Mouse (Mus musculus) hindbrain, embryonic 15.5 days (tissue): Measurements from ENCODE around the gene Tcea3. TPM values are rescaled to one million over a fixed set of nuclear protein-coding genes. Genes with fewer than 3 reads are reported as not detected.

Source experiments
- ATAC-seq: fragments of 200-750 bp; cut with Nextera tagmentation; 2 replicates; pipeline ENCODE4 v1.8.0; 2017; ENCODE audit warnings: low read depth, moderate number of reproducible peaks, moderate TSS enrichment; ENCODE audit not compliant: low FRiP score
- H3K27ac ChIP-seq: fragments of 300-500 bp; sonication (generic); replicated peaks from 2 replicates; pipeline ENCODE4 v1.5.1; 2015; ENCODE audit warnings: mild to moderate bottlenecking, inconsistent platforms
- H3K27me3 ChIP-seq: fragments of 300-500 bp; sonication (generic); 2 replicates; pipeline ENCODE4 v1.6.1; 2015; ENCODE audit warnings: control low read depth, inconsistent platforms
- H3K36me3 ChIP-seq: fragments of 300-500 bp; sonication (generic); 2 replicates; pipeline ENCODE4 v1.6.1; 2015; ENCODE audit warnings: control low read depth, inconsistent platforms
- H3K4me1 ChIP-seq: fragments of 300-500 bp; sonication (generic); replicated peaks from 2 replicates; pipeline ENCODE4 v1.6.1; 2015; ENCODE audit warnings: control low read depth, inconsistent platforms
- H3K4me2 ChIP-seq: fragments of 300-500 bp; sonication (generic); 2 replicates; pipeline ENCODE4 v1.6.1; 2015; ENCODE audit warnings: moderate library complexity, mild to moderate bottlenecking, inconsistent platforms
- H3K4me3 ChIP-seq: fragments of 300-500 bp; sonication (generic); 2 replicates; pipeline ENCODE4 v1.5.1; 2015; ENCODE audit warnings: mild to moderate bottlenecking, inconsistent platforms
- H3K9ac ChIP-seq: fragments of 300-500 bp; sonication (generic); 2 replicates; pipeline ENCODE4 v1.6.1; 2015; ENCODE audit warnings: inconsistent platforms
- H3K9me3 ChIP-seq: fragments of 300-500 bp; sonication (generic); 2 replicates; pipeline ENCODE4 v1.6.1; 2016; ENCODE audit warnings: control low read depth, inconsistent platforms
- WGBS: fragments of 180-500 bp; shearing (Covaris S2); methylation state at CpG from one replicate; pipeline ENCODE4 v1.1.7; 2015; 5-methylcytosine and 5-hydroxymethylcytosine counted together
- polyA plus RNA-seq: library from polyadenylated mRNA; unstranded; fragments of >200 nt; fragmentation: Nextera tagmentation; extraction: Ambion mirVana; gene quantifications from 2 replicates; pipeline ENCODE4 v1.2.1, GENCODE M21; 2015

Gene Tcea3
- polyA plus RNA-seq, 1 experiment from 2014 or later = 2.4 TPM

- no peak overlapping the region for H3K4me3 ChIP-seq
- no peaks in the 10 kb centered on the region for H3K4me1 ChIP-seq
- no peak overlapping the region for H3K4me2 ChIP-seq
- peaks cover 25% of the 10 kb centered on the region for H3K27me3 ChIP-seq
- no peaks in the 10 kb centered on the region for H3K9me3 ChIP-seq
- WGBS = 23% methylated on average over 8 of the region's 8 CpGs
- H3K27ac ChIP-seq = no peak overlapping the region
- ATAC-seq = no peak
- H3K9ac ChIP-seq = no peak overlapping the region
- no peaks in the 10 kb centered on the region for H3K36me3 ChIP-seq
Measured at GRCm38 (mm10) chr4:136240955-136241354, 6.6 kb upstream of the Tcea3 start.

- no peak for ATAC-seq
- Histone ChIP-seq H3K4me1 (peaks cover 9% of the 10 kb centered on the region), H3K9ac (no peak overlapping the region), H3K9me3 (no peaks in the 10 kb centered on the region), H3K4me3 (no peak overlapping the region), H3K4me2 (no peak overlapping the region), H3K27ac (no peak overlapping the region), H3K36me3 (no peaks in the 10 kb centered on the region), H3K27me3 (peaks cover 37% of the 10 kb centered on the region)
- WGBS = 50% methylated on average over 8 of the region's 8 CpGs
Measured at GRCm38 (mm10) chr4:136242065-136242703, 5.3 kb upstream of the Tcea3 start.

GRCm38 (mm10) chr4:136242728-136243127 is 4.8 kb upstream of the Tcea3 start:
- peaks cover 14% of the 10 kb centered on the region for H3K4me1 ChIP-seq
- H3K27me3 ChIP-seq = peaks cover 41% of the 10 kb centered on the region
- H3K9ac ChIP-seq = no peak overlapping the region
- ATAC-seq = no peak
- no peaks in the 10 kb centered on the region for H3K9me3 ChIP-seq
- WGBS = 74% methylated on average over 7 of the region's 7 CpGs
- no peak overlapping the region for H3K27ac ChIP-seq
- H3K4me3 ChIP-seq = no peak overlapping the region
- H3K4me2 ChIP-seq = no peak overlapping the region
- H3K36me3 ChIP-seq = no peaks in the 10 kb centered on the region

- Histone ChIP-seq H3K4me2 (no peak overlapping the region), H3K36me3 (no peaks in the 10 kb centered on the region), H3K4me3 (no peak overlapping the region), H3K4me1 (peaks cover 29% of the 10 kb centered on the region), H3K27ac (no peak overlapping the region), H3K27me3 (peaks cover 45% of the 10 kb centered on the region), H3K9me3 (no peaks in the 10 kb centered on the region), H3K9ac (no peak overlapping the region)
- ATAC-seq = no peak
- 72% methylated on average over 7 of the region's 7 CpGs for WGBS
Measured at GRCm38 (mm10) chr4:136244208-136244607, 3.3 kb upstream of the Tcea3 start.

GRCm38 (mm10) chr4:136245681-136246080 is 1.8 kb upstream of the Tcea3 start:
- Histone ChIP-seq H3K4me3 (no peak overlapping the region), H3K36me3 (no peaks in the 10 kb centered on the region), H3K9ac (no peak overlapping the region), H3K4me1 (peaks cover 31% of the 10 kb centered on the region), H3K4me2 (no peak overlapping the region), H3K27ac (no peak overlapping the region), H3K27me3 (peaks cover 59% of the 10 kb centered on the region), H3K9me3 (no peaks in the 10 kb centered on the region)
- no peak for ATAC-seq
- WGBS = 39% methylated on average over 5 of the region's 5 CpGs

GRCm38 (mm10) chr4:136246568-136246969 is 960 bp upstream of the Tcea3 start:
- no peaks in the 10 kb centered on the region for H3K9me3 ChIP-seq
- H3K9ac ChIP-seq = no peak overlapping the region
- WGBS = 4% methylated on average over 12 of the region's 12 CpGs
- H3K27me3 ChIP-seq = peaks cover 60% of the 10 kb centered on the region
- H3K27ac ChIP-seq = no peak overlapping the region
- ATAC-seq = no peak
- H3K36me3 ChIP-seq = no peaks in the 10 kb centered on the region
- no peak overlapping the region for H3K4me2 ChIP-seq
- H3K4me3 ChIP-seq = no peak overlapping the region
- H3K4me1 ChIP-seq = peaks cover 31% of the 10 kb centered on the region

GRCm38 (mm10) chr4:136247386-136247728 is 172 bp upstream of the Tcea3 start:
- H3K36me3 ChIP-seq = no peaks in the 10 kb centered on the region
- under 1% methylated on average over 14 of the region's 14 CpGs for WGBS
- peaks cover 31% of the 10 kb centered on the region for H3K4me1 ChIP-seq
- peak overlapping the region; percentile 67 for H3K4me2 ChIP-seq
- H3K9ac ChIP-seq = no peak overlapping the region
- ATAC-seq = no peak
- H3K27ac ChIP-seq = no peak overlapping the region
- no peaks in the 10 kb centered on the region for H3K9me3 ChIP-seq
- H3K4me3 ChIP-seq = peak overlapping the region; percentile 36
- H3K27me3 ChIP-seq = peaks cover 60% of the 10 kb centered on the region

GRCm38 (mm10) chr4:136248464-136249331 is 1.2 kb downstream of the Tcea3 start:
- ATAC-seq = no peak
- peaks cover 31% of the 10 kb centered on the region for H3K4me1 ChIP-seq
- no peaks in the 10 kb centered on the region for H3K9me3 ChIP-seq
- peak overlapping the region; percentile 67 for H3K4me2 ChIP-seq
- peak overlapping the region; percentile 8; the same call in 1 of the 2 replicates for H3K9ac ChIP-seq
- H3K36me3 ChIP-seq = no peaks in the 10 kb centered on the region
- H3K27me3 ChIP-seq = peaks cover 60% of the 10 kb centered on the region
- under 1% methylated on average over 36 of the region's 37 CpGs for WGBS
- no peak overlapping the region for H3K27ac ChIP-seq
- H3K4me3 ChIP-seq = peak overlapping the region; percentile 36

GRCm38 (mm10) chr4:136249332-136249647 is 1.8 kb downstream of the Tcea3 start:
- no peak overlapping the region for H3K9ac ChIP-seq
- H3K27me3 ChIP-seq = peaks cover 60% of the 10 kb centered on the region
- no peak for ATAC-seq
- peaks cover 31% of the 10 kb centered on the region for H3K4me1 ChIP-seq
- H3K27ac ChIP-seq = no peak overlapping the region
- H3K4me2 ChIP-seq = peak overlapping the region; percentile 67
- H3K36me3 ChIP-seq = no peaks in the 10 kb centered on the region
- 10% methylated on average over 11 of the region's 11 CpGs for whole genome bisulfite sequencing
- no peaks in the 10 kb centered on the region for H3K9me3 ChIP-seq
- peak overlapping the region; percentile 36 for H3K4me3 ChIP-seq

- 45% methylated on average over 9 of the region's 9 CpGs for WGBS
- no peak for ATAC-seq
Measured at GRCm38 (mm10) chr4:136249780-136250179, 2.3 kb downstream of the Tcea3 start.

GRCm38 (mm10) chr4:136255919-136256318 is 8.4 kb downstream of the Tcea3 start:
- no peaks in the 10 kb centered on the region for H3K36me3 ChIP-seq
- no peak for ATAC-seq
- H3K9ac ChIP-seq = no peak overlapping the region
- H3K9me3 ChIP-seq = no peaks in the 10 kb centered on the region
- H3K4me3 ChIP-seq = no peak overlapping the region
- WGBS = 24% methylated on average over 6 of the region's 6 CpGs
- H3K4me1 ChIP-seq = peaks cover 5% of the 10 kb centered on the region
- no peak overlapping the region for H3K4me2 ChIP-seq
- no peaks in the 10 kb centered on the region for H3K27me3 ChIP-seq
- H3K27ac ChIP-seq = no peak overlapping the region

More at GRCm38 (mm10) chr4:136249780-136250179, 2.3 kb downstream of the Tcea3 start:
- no peak overlapping the region for H3K9ac ChIP-seq
- H3K4me1 ChIP-seq = peaks cover 31% of the 10 kb centered on the region
- H3K27ac ChIP-seq = no peak overlapping the region
- H3K4me2 ChIP-seq = no peak overlapping the region
- no peak overlapping the region for H3K4me3 ChIP-seq
- H3K9me3 ChIP-seq = no peaks in the 10 kb centered on the region
- H3K36me3 ChIP-seq = no peaks in the 10 kb centered on the region
- H3K27me3 ChIP-seq = peaks cover 57% of the 10 kb centered on the region

- WGBS = 85% methylated on average over 10 of the region's 10 CpGs
- Histone ChIP-seq H3K36me3 (no peaks in the 10 kb centered on the region), H3K27ac (no peak overlapping the region), H3K4me1 (peaks cover 5% of the 10 kb centered on the region), H3K4me2 (no peak overlapping the region), H3K9ac (no peak overlapping the region), H3K4me3 (no peak overlapping the region), H3K9me3 (no peaks in the 10 kb centered on the region), H3K27me3 (no peaks in the 10 kb centered on the region)
- ATAC-seq = no peak
Measured at GRCm38 (mm10) chr4:136256696-136257095, 9.2 kb downstream of the Tcea3 start.
